Mouse (Mus musculus): Measurements from ENCODE around the gene Lin28a. TPM values are rescaled to one million over a fixed set of nuclear protein-coding genes. Genes with fewer than 3 reads are reported as not detected.

The Lin28a gene
- total and polyA plus RNA-seq, 3 experiments = not detected

DNA sequence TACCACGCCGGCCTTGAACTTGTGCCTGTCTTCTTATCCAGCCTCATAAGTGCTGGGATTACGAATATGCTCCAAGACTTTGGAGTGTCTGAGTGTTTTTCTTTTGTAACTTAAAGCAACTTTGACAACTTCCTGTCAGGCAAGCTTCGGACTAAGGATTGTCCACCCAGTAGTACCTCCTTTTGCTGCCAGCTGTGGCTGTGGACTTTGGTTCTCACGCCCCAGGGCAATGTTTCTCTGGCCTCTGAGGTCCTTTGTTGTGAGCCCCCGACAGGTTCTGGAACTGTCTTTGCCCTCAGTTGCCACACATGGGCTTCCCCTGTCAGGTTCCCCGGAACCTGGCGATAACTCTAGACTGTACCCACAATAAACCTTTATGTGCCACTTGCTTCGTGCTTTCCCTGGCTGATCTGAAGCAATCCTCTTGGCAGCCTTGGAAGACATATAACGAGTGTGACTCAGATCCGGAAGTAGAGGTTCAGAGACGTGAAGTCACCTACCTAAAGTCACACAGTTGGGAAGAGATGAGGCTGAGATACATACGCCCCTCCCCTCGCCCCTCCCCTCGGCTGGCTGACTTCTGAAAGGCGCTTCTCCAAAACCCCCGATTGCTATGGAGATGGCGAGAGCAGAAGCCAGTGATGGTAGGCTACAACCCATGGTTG lies 42.7 kb upstream of the Lin28a start:
- WGBS = 59% methylated on average over 18 of the region's 18 CpGs
- DNase-seq = no peak
- no peak overlapping the region for H3K4me3 ChIP-seq
- no peak for TF ChIP-seq POLR2A (IDR thresholded peaks at IDR 0.05; ENCODE audit: insufficient read depth, low read depth, low read length)
- TF ChIP-seq EP300 (IDR thresholded peaks at IDR 0.05; ENCODE audit: insufficient read depth, low read depth, low read length) = no peak
- TF ChIP-seq CTCF (IDR thresholded peaks at IDR 0.05) = no peak
- H3K4me1 ChIP-seq (ENCODE audit: control insufficient read depth, insufficient read depth, low read length) = no peaks in the 10 kb centered on the region
- H3K27me3 ChIP-seq (ENCODE audit: control insufficient read depth, insufficient read depth, low read length) = no peaks in the 10 kb centered on the region; the same call in 1 of the 2 replicates
- no peaks in the 10 kb centered on the region for H3K79me2 ChIP-seq (replicated peaks; ENCODE audit: control insufficient read depth, insufficient read depth, low read length)
- no peaks in the 10 kb centered on the region for H3K36me3 ChIP-seq (ENCODE audit: control insufficient read depth, insufficient read depth, low read length)
- no peak overlapping the region for H3K9ac ChIP-seq (ENCODE audit: low read depth, low read length)
- intact Hi-C loops (cut with DNase I) = no loop called here
- H3K27ac ChIP-seq = no peak overlapping the region

DNA sequence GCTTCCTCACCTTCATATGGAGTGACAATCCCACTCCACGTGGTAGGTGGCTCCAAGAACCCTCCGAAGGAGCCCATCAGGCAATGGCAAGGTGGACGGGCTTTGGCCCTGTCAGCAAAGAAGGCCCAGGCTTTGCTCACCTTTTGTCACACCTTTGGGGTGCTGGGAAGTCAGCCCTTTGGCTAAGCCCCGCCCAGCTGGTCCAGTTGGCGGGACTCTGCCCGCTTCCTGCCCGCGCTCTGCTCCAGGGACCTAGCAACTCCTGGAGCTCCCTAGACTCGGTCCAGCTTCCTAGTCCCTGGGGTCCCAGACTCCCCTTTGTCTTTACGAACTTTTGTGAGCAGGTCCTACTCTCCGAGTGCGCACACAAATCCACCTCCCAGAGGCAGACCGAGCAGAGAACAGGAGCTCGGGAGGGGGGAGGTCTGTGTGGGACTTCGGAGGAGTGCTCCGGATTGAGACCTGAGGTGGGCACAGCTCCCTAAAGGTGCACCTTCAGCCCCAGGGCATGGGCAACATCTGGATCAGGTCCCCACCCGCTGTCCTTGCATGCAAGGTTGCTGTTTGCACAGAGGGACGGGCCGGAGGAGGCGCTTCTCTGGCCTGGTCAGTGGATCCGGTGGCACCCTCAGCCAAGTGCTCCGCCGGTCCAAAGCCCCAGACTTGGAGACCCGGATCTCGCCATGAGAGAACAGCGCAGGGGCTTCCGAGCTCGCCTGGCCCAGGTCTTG lies 41.7 kb upstream of the Lin28a start, which contains the start of gene Crybg2:
Gene Crybg2, plus strand, starts transcription at position 681 of the 731 bp plus-strand sequence.
- no peaks in the 10 kb centered on the region for H3K4me1 ChIP-seq (ENCODE audit: control insufficient read depth, insufficient read depth, low read length)
- TF ChIP-seq POLR2A (IDR thresholded peaks at IDR 0.05; ENCODE audit: insufficient read depth, low read depth, low read length) (no peak), EP300 (IDR thresholded peaks at IDR 0.05; ENCODE audit: insufficient read depth, low read depth, low read length) (no peak), CTCF (IDR thresholded peaks at IDR 0.05) (no peak)
- H3K4me3 ChIP-seq = no peak within 1 kb of the TSS
- no peaks in the 10 kb centered on the region; the same call in 1 of the 2 replicates for H3K27me3 ChIP-seq (ENCODE audit: control insufficient read depth, insufficient read depth, low read length)
- no peaks in the 10 kb centered on the region for H3K79me2 ChIP-seq (replicated peaks; ENCODE audit: control insufficient read depth, insufficient read depth, low read length)
- H3K27ac ChIP-seq = no peak within 1 kb of the TSS
- H3K36me3 ChIP-seq (ENCODE audit: control insufficient read depth, insufficient read depth, low read length) = no peaks in the 10 kb centered on the region
- intact Hi-C loops (cut with DNase I) = no loop called here
- WGBS = 46% methylated on average over 28 of the region's 28 CpGs
- no peak within 1 kb of the TSS for H3K9ac ChIP-seq (ENCODE audit: low read depth, low read length)
- DNase-seq = no peak

DNA sequence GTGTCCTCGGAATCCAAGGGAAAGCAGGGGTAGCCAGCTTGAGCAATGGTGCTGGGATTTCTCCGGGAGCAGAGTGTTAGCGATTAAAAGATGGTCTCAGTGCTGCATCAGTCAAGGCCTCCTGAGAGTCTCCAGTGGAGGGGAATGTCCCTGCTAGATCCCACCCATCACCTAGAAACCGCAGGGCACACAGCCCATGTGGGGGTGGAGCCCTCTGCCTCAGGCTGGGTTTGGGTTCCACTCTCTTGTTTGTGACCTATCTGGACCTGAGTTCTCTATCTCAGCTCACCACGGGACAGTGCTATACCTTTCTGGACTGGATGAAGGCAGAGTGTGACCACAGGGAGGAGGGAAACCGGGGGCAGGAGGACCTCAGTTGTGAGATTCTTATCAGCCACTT lies 40.3 kb upstream of the Lin28a start:
- intact Hi-C loops (cut with DNase I) = no loop called here
- H3K36me3 ChIP-seq (ENCODE audit: control insufficient read depth, insufficient read depth, low read length) = no peaks in the 10 kb centered on the region
- no peaks in the 10 kb centered on the region for H3K79me2 ChIP-seq (replicated peaks; ENCODE audit: control insufficient read depth, insufficient read depth, low read length)
- TF ChIP-seq CTCF (IDR thresholded peaks at IDR 0.05) (no peak), EP300 (IDR thresholded peaks at IDR 0.05; ENCODE audit: insufficient read depth, low read depth, low read length) (no peak), POLR2A (IDR thresholded peaks at IDR 0.05; ENCODE audit: insufficient read depth, low read depth, low read length) (no peak)
- H3K27ac ChIP-seq = no peak overlapping the region
- no peaks in the 10 kb centered on the region for H3K27me3 ChIP-seq (ENCODE audit: control insufficient read depth, insufficient read depth, low read length)
- no peaks in the 10 kb centered on the region for H3K4me1 ChIP-seq (ENCODE audit: control insufficient read depth, insufficient read depth, low read length)
- H3K9ac ChIP-seq (ENCODE audit: low read depth, low read length) = no peak overlapping the region
- no peak overlapping the region for H3K4me3 ChIP-seq
- DNase-seq = no peak
- 73% methylated on average over 6 of the region's 6 CpGs for WGBS

DNA sequence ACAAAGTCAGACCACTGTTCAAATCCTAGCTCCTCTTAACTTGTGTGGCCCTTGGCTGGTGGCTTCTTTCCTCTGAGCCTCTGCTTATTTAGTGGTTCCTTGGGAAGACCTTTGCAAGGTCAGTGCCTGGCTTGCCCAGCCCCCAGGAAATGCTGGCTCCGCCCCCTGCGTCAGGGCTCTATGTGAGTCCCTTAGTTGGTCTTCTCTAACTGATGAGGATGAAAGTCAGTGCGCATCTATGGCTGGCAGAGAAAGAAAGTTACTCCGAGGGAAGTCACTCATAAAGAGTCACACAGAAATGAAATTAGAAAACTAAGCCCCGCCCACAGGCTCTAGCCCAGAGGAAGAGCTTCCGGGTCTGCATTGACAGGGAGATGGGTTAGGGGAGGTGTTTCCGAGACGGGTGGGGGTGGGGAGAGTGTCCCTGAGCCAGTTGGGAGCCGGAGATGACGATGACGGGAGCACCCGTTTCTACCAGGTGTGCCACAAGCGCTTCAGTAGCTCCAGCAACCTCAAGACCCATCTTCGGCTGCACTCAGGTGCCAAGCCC lies 39.6 kb upstream of the Lin28a start:
- TF ChIP-seq CTCF (IDR thresholded peaks at IDR 0.05) (no peak), POLR2A (IDR thresholded peaks at IDR 0.05; ENCODE audit: insufficient read depth, low read depth, low read length) (no peak), EP300 (IDR thresholded peaks at IDR 0.05; ENCODE audit: insufficient read depth, low read depth, low read length) (no peak)
- Histone ChIP-seq H3K4me3 (no peak overlapping the region), H3K27me3 (ENCODE audit: control insufficient read depth, insufficient read depth, low read length) (no peaks in the 10 kb centered on the region), H3K27ac (no peak overlapping the region), H3K9ac (ENCODE audit: low read depth, low read length) (no peak overlapping the region), H3K79me2 (replicated peaks; ENCODE audit: control insufficient read depth, insufficient read depth, low read length) (no peaks in the 10 kb centered on the region), H3K4me1 (ENCODE audit: control insufficient read depth, insufficient read depth, low read length) (no peaks in the 10 kb centered on the region), H3K36me3 (ENCODE audit: control insufficient read depth, insufficient read depth, low read length) (no peaks in the 10 kb centered on the region)
- DNase-seq = no peak
- intact Hi-C loops (cut with DNase I) = no loop called here
- 20% methylated on average over 14 of the region's 14 CpGs for WGBS

DNA sequence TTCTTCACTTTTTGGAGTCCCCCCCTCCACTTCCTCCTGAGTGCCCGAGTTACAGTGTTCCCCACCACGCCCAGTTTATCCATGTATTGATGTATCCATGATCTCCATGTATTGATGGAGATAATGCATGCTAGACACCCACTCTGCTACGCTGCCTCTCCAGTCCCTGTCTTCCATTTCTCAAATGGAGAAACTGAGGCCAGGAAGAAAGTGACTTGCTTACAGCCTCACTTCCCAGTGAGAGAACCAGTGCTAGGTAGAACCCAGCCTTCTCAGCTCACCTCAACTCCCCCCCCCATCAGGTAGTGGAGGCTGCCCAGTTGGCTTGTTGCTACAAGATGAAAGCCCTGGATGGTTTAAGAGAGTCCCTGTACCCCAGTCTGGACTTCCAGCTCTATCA lies 34.9 kb upstream of the Lin28a start, which contains the start of gene Zfp683:
Gene Zfp683, plus strand, starts transcription at position 301 of the 400 bp plus-strand sequence.
- H3K36me3 ChIP-seq (ENCODE audit: control insufficient read depth, insufficient read depth, low read length) = no peaks in the 10 kb centered on the region
- intact Hi-C loops (cut with DNase I) = no loop called here

More for the DNA sequence above, 34.9 kb upstream of the Lin28a start, which contains the start of gene Zfp683:
- WGBS = 85% methylated on average over 3 of the region's 3 CpGs
- no peak within 1 kb of the TSS for H3K9ac ChIP-seq (ENCODE audit: low read depth, low read length)
- H3K27ac ChIP-seq = no peak within 1 kb of the TSS
- H3K4me3 ChIP-seq = no peak within 1 kb of the TSS
- H3K4me1 ChIP-seq (ENCODE audit: control insufficient read depth, insufficient read depth, low read length) = no peaks in the 10 kb centered on the region
- no peaks in the 10 kb centered on the region for H3K27me3 ChIP-seq (ENCODE audit: control insufficient read depth, insufficient read depth, low read length)
- no peak for TF ChIP-seq EP300 (IDR thresholded peaks at IDR 0.05; ENCODE audit: insufficient read depth, low read depth, low read length)
- no peak for TF ChIP-seq CTCF (IDR thresholded peaks at IDR 0.05)
- no peak for TF ChIP-seq POLR2A (IDR thresholded peaks at IDR 0.05; ENCODE audit: insufficient read depth, low read depth, low read length)
- no peaks in the 10 kb centered on the region for H3K79me2 ChIP-seq (replicated peaks; ENCODE audit: control insufficient read depth, insufficient read depth, low read length)
- no peak for DNase-seq
